ENCODE assay signal across 21 mouse cellular contexts in the genomic region with DNA sequence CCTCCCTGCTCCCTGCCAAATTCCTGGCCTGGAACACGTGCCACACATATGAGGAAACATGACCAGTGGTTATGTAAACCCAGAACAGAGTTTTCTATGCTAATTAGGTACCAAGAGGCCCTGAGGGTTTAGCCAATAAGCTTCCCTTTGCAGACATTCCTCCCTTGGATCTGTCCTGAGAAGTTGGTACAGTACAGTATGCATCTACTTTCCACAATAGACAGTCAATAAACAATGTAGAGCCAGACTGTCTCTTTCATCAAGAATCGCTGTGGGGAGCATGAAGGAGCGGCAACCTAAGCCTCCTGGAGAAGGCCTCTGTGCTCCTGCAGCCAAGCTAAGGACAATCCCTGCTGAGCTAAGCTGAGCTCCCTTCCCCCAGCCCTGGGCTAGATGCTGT. TPM values are rescaled to one million over a fixed set of nuclear protein-coding genes. Genes with fewer than 3 reads are reported as not detected.
"Had no signal": no experiment of that assay in that cellular context is flagged by ENCODE, and none has a peak within 500 bp of the region (broad histone marks: within the 10 kb centered on the region; RNA-seq: fewer than 3 reads in every experiment).

No protein-coding gene starts in this region.

- H3K27ac ChIP-seq: kidney, embryonic 15.5 days; layer of hippocampus, adult 2 months; limb, embryonic 10.5 days; limb, embryonic 13.5 days; liver, embryonic 14.5 days; macrophage; midbrain, embryonic 12.5 days; midbrain, embryonic 15.5 days; neural tube, embryonic 12.5 days; neural tube, embryonic 15.5 days; stomach, embryonic 15.5 days had no signal

- ATAC-seq: liver, postnatal 0 days; lung, postnatal 0 days; midbrain, embryonic 15.5 days had no signal

- H3K9me3 ChIP-seq: kidney, embryonic 15.5 days; limb, embryonic 10.5 days; limb, embryonic 13.5 days; midbrain, embryonic 12.5 days; midbrain, embryonic 15.5 days; neural tube, embryonic 12.5 days; neural tube, embryonic 15.5 days; stomach, embryonic 15.5 days had no signal

- H3K4me3 ChIP-seq: kidney, embryonic 15.5 days; layer of hippocampus, adult 2 months; limb, embryonic 10.5 days; limb, embryonic 13.5 days; midbrain, embryonic 12.5 days; midbrain, embryonic 15.5 days; neural tube, embryonic 12.5 days; neural tube, embryonic 15.5 days; stomach, embryonic 15.5 days had no signal

- H3K4me2 ChIP-seq: kidney, embryonic 15.5 days; limb, embryonic 13.5 days; lung, embryonic 14.5 days; midbrain, embryonic 12.5 days; midbrain, embryonic 15.5 days; neural tube, embryonic 12.5 days; neural tube, embryonic 15.5 days; stomach, embryonic 15.5 days had no signal

- H3K27me3 ChIP-seq: kidney, embryonic 15.5 days; limb, embryonic 13.5 days; midbrain, embryonic 12.5 days; midbrain, embryonic 15.5 days; neural tube, embryonic 12.5 days; neural tube, embryonic 15.5 days; stomach, embryonic 15.5 days had no signal

- H3K36me3 ChIP-seq: stomach, embryonic 15.5 days had no signal

- H3K4me1 ChIP-seq: kidney, embryonic 15.5 days; limb, embryonic 10.5 days; limb, embryonic 13.5 days; midbrain, embryonic 12.5 days; midbrain, embryonic 15.5 days; neural tube, embryonic 12.5 days; neural tube, embryonic 15.5 days; stomach, embryonic 15.5 days had no signal

- DNase-seq: kidney, postnatal 10 days; layer of hippocampus, adult 9-11 months; liver; liver, postnatal 0 days; lung, embryonic 14.5 days; retina, postnatal 1 day; right cerebral cortex, postnatal 25 days; spleen, adult 18-20 months; thymus, postnatal 25 days had no signal

- H3K9ac ChIP-seq: kidney, embryonic 15.5 days; limb, embryonic 13.5 days; liver, embryonic 14.5 days; liver, postnatal 0 days; lung, embryonic 14.5 days; midbrain, embryonic 12.5 days; midbrain, embryonic 15.5 days; neural tube, embryonic 12.5 days; neural tube, embryonic 15.5 days; stomach, embryonic 15.5 days had no signal

RNA-seq across cellular contexts. Expression of a gene that starts 33.3 kb away (rescaled TPM):
- polyA plus RNA-seq: macrophage had no signal
